Mouse (Mus musculus) MEL (cell line): Measurements from ENCODE around the gene Oit1.

ENCODE experiments used
- CTCF ChIP-seq, 3 experiments: IDR thresholded peaks in 2 of 3; conservative IDR thresholded peaks in 1 of 3; 2 replicates each; pipeline ENCODE4 v1.5.1; 2011 to 2012; ENCODE audit warnings: low read length in 3 of 3, low read depth in 2 of 3, mild to moderate bottlenecking in 2 of 3, improper control_type of control experiment in 1 of 3, inconsistent platforms in 1 of 3, mixed read lengths in 1 of 3, moderate library complexity in 1 of 3; ENCODE audit not compliant: control insufficient read depth in 1 of 3, insufficient read depth in 1 of 3, poor library complexity in 1 of 3, severe bottlenecking in 1 of 3
- GATA1 ChIP-seq: IDR thresholded peaks from 2 replicates; pipeline ENCODE4 v1.6.1; 2011; ENCODE audit warnings: low read depth, low read length, improper control_type of control experiment
- JUND ChIP-seq: IDR thresholded peaks from 2 replicates; pipeline ENCODE4 v1.6.1; 2011; ENCODE audit warnings: low read depth, mild to moderate bottlenecking, improper control_type of control experiment, low read length
- MAX ChIP-seq: IDR thresholded peaks from 2 replicates; pipeline ENCODE4 v1.6.1; 2011; ENCODE audit warnings: low read length, improper control_type of control experiment
- MAZ ChIP-seq: IDR thresholded peaks from 2 replicates; pipeline ENCODE4 v1.6.1; 2012; ENCODE audit warnings: low read depth, mild to moderate bottlenecking, inconsistent platforms, low read length, improper control_type of control experiment
- POLR2A ChIP-seq, 2 experiments: IDR thresholded peaks; 2 replicates each; pipeline ENCODE4 v1.6.1; 2011 to 2012; ENCODE audit warnings: low read length in 2 of 2, mild to moderate bottlenecking in 2 of 2, control low read depth in 1 of 2, improper control_type of control experiment in 1 of 2, low read depth in 1 of 2, moderate library complexity in 1 of 2; ENCODE audit not compliant: control insufficient read depth in 1 of 2, insufficient read depth in 1 of 2, poor library complexity in 1 of 2
- POLR2AphosphoS2 ChIP-seq: IDR thresholded peaks from 2 replicates; pipeline ENCODE4 v1.6.1; 2011; ENCODE audit warnings: low read length, improper control_type of control experiment
- SMC3 ChIP-seq: IDR thresholded peaks from 2 replicates; pipeline ENCODE4 v1.6.1; 2011; ENCODE audit warnings: low read depth, low read length, improper control_type of control experiment
- TBP ChIP-seq: IDR thresholded peaks from 2 replicates; pipeline ENCODE4 v1.8.0; 2011; ENCODE audit warnings: low read depth, low read length, improper control_type of control experiment
- TCF12 ChIP-seq: IDR thresholded peaks from 2 replicates; pipeline ENCODE4 v1.6.1; 2014; ENCODE audit warnings: low read depth, mild to moderate bottlenecking, inconsistent platforms, low read length, improper control_type of control experiment, moderate library complexity
- USF1 ChIP-seq: IDR thresholded peaks from 2 replicates; pipeline ENCODE4 v1.6.1; 2014; ENCODE audit warnings: low read depth, mild to moderate bottlenecking, inconsistent platforms, low read length, improper control_type of control experiment, moderate library complexity
- ZC3H11A ChIP-seq: IDR thresholded peaks from 2 replicates; pipeline ENCODE4 v1.6.1; 2012; ENCODE audit warnings: low read depth, mild to moderate bottlenecking, inconsistent platforms, low read length, improper control_type of control experiment
- ZKSCAN1 ChIP-seq: IDR thresholded peaks from 2 replicates; pipeline ENCODE4 v1.6.1; 2012; ENCODE audit warnings: low read depth, mild to moderate bottlenecking, inconsistent platforms, low read length, improper control_type of control experiment, moderate library complexity

GRCm38 (mm10) chr14:8395690-8396287, 17.2 kb upstream of the Oit1 start:
- TF ChIP-seq ZKSCAN1: no peak
- TF ChIP-seq ZC3H11A: no peak
- TF ChIP-seq TCF12: no peak
- TF ChIP-seq USF1: no peak
- TF ChIP-seq MAZ: no peak
- no peak for TF ChIP-seq POLR2AphosphoS2
- no peak for TF ChIP-seq CTCF (IDR thresholded peaks at IDR 0.05 in 2 of 3, conservative IDR thresholded peaks at IDR 0.05 in 1 of 3; ENCODE audit: control insufficient read depth in 1 of 3, insufficient read depth in 1 of 3, low read depth in 2 of 3, low read length in 3 of 3, poor library complexity in 1 of 3, severe bottlenecking in 1 of 3)
- TF ChIP-seq POLR2A (IDR thresholded peaks at IDR 0.05; ENCODE audit: control insufficient read depth in 1 of 2, insufficient read depth in 1 of 2, low read depth in 1 of 2, low read length in 2 of 2, poor library complexity in 1 of 2): no peak
- no peak for TF ChIP-seq MAX
- TF ChIP-seq GATA1: no peak
- TF ChIP-seq TBP: no peak
- no peak for TF ChIP-seq JUND
- no peak for TF ChIP-seq SMC3
